Mouse (Mus musculus) C2C12 (cell line): ENCODE measurements around the gene Apip.

ENCODE experiments used
- CTCF ChIP-seq: IDR thresholded peaks from one replicate; pipeline ENCODE4 v1.5.1; 2011; ENCODE audit not compliant: control insufficient read depth, insufficient read depth, insufficient read length
- MAX ChIP-seq: IDR thresholded peaks from one replicate; pipeline ENCODE4 v1.6.1; 2011; ENCODE audit warnings: mild to moderate bottlenecking, control low read depth
- USF1 ChIP-seq: IDR thresholded peaks from one replicate; pipeline ENCODE4 v1.6.1; 2011; ENCODE audit warnings: low read depth, mild to moderate bottlenecking, control low read depth, moderate library complexity

- TF ChIP-seq MAX (no peak), CTCF (no peak), USF1 (no peak)
Observed at GRCm38 (mm10) chr2:103070586-103070985, 2.9 kb upstream of the Apip start.
